Mouse (Mus musculus) megakaryocyte, embryonic 14.5 days (primary cell): Measurements from ENCODE around the gene 4930404H24Rik.

Experiments
- FLI1 ChIP-seq: IDR thresholded peaks from 2 replicates; pipeline ENCODE4 v1.6.1; 2012; ENCODE audit warnings: low read length, inconsistent platforms, mixed read lengths
- GATA1 ChIP-seq: IDR thresholded peaks from 3 replicates; pipeline ENCODE4 v1.6.1; 2012; ENCODE audit warnings: mixed read lengths, low read length, inconsistent platforms, borderline replicate concordance

- no peak for TF ChIP-seq GATA1
- no peak for TF ChIP-seq FLI1
Observed at GRCm38 (mm10) chr2:153514497-153515380, 22.1 kb downstream of the 4930404H24Rik start.
